Mouse (Mus musculus) kidney, postnatal 10 days (tissue): Measurements from ENCODE around the gene Ccdc173.

Source experiments
- DNase-seq: peaks from one replicate; pipeline ENCODE4 v3.0.0; 2021; ENCODE audit warnings: mixed read lengths

The Ccdc173 gene

DNA sequence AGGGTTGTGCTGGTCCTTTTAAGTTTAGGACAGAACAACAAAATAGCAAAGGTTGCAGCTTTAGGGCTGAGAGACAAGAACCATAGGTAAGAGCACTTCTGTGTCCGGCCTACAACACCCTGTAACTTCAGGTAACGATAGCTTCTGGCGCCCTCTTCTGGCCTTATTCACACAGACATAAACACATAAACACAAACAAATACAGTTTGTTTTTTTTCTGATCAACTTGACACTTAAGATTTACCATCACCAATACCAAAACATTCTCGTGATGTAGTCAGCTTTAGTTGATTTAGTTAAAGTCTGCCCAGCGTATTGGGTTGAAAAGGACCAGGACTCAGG is 10.6 kb downstream of the Ccdc173 start:
- peak; percentile 63 for DNase-seq

DNA sequence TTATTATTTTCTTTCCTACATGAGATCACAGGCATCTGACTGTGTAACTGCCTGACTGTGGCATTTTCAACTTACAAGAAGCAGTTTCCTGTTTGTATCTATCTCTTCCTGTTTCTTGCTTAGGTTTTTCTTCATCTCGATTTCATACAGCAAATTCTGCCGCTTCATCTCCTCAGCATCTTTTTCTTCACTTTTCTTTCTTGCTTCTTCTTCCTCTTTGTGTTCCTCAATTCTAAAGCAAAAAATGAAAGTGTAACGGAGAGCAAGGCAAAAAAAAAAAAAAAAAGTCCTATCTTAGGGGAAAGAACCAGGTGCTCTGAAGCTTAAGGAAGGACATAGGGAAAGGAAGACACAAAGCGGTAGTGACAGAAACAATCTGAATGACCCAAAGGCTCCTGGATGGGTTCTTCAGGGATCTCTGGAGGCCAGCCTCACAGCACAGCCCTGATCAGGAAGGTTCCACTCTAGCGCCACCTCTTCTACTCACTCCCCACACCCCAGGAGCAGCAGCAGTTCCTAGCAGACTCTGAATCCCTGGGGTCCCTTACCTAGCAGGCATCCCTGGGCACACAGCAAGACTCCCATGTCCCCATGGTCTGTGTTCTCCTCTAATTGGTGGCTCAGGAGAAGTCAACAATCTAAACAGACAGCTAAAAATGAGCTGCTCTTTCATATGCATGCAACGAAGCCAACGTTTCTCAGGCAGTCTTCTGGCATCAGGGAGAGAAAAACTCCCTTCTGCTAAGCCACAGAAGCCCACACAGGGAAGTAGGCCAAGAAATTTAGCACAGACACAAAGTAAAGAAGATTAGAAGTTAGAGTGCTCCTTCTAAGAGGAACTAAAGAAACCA is 11.2 kb downstream of the Ccdc173 start:
- no peak for DNase-seq

DNA sequence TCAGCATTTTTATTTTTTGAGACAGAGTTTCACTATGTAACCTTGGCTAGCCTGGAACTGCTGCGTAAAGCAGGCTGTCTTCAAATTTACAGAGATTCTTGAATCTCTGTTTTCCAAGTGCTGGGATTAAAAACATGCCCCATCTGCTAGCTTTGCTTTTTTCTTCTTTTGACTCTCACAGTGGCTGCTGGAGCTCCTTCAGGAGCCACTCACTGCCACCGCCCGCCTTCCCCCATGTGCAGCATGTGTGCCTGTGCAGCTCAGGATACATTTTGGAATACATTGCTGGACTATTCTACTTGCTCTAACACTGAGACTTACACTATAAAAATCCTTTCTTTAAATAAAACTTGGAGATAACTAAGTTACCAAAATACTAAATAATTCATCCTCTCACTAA is 16.0 kb downstream of the Ccdc173 start:
- no peak for DNase-seq

DNA sequence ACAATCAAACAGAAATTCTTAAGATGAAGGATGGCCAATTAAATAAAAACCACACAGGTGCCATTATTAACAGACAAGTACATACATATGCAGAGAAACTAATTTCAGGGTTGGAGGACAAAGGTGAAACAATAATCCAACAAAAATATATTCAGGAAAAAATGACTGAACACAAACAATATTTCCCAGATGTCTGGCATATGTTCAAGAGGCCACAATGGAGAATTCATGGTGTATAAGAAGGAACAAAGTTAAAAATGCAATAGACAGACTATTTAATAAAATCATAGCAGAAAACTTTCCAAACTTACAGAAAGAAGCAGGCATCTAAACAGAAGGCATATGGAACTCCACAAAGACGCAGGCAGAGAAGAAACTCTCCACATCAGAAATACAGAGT is 24.7 kb downstream of the Ccdc173 start:
- DNase-seq: no peak

DNA sequence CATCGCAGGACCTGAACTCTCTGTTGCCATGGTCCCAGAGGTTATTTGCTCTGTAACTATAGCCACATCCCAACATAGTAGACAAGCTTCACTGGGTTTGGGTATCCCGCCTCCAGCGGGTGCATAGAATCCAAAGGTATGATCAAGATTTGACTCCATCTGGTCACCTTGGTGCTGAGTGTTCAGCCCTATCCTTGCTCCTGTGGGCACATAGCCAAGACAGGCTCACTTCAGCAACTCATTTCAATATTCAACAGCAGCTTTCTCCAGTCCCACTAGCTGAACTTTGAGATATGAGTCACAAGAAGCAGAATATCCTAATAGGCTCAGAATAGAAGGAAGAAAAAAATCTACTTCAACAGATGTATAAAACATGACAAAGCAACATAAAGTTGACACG is 26.0 kb downstream of the Ccdc173 start:
- peak; percentile 34 for DNase-seq

DNA sequence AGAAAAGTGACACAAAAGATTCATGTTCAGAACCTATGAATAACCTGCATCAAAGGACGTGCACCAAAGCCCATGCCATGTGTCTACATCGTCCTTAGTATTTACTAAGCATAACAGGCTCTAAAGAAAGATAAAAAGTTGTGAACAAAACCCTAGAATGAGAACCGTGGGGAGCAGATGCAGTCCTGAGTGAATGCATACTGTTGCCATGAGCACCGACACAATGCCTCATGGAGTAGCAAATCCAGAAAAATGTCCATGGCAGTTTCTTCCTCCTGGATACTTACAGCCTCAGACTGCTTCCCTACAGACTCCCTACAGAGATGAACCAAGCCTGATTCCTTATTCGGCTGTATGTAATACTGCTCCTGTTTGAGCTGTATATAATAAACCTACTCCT is 28.4 kb downstream of the Ccdc173 start:
- DNase-seq: no peak

DNA sequence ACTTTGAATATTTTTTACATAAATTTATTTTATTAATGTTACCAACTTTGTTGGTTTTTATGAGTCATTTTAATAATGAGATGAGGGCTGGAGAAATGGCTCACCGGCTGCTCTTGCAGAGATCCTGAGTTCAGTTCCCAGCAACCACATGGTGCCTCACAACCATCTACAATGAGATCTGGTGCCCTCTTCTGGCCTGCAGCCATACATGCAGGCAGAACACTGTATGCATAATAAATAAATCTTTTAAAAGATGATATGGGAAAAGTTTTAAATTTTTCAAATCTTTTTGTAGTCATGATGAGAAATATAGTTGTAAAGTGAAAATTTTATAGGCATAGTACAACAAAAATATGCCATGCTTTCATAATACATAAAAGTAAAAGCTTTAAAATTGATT is 44.3 kb downstream of the Ccdc173 start:
- DNase-seq: no peak

DNA sequence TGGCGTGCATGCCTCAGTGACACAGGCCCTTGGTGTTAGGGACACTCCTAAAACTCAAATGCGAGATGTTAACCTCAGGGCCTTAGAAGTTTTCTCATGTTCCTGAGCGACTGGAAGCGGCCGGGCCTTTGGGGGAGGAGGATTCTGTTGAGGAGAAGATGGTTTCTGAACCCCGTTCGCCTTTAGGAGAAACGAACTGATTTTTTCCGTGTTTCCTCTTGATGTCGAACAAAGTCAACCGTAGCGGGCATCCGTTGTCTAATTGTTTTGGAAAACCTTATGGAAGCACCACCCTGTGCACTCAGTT is 65.9 kb downstream of the Ccdc173 start:
- DNase-seq: no peak

DNA sequence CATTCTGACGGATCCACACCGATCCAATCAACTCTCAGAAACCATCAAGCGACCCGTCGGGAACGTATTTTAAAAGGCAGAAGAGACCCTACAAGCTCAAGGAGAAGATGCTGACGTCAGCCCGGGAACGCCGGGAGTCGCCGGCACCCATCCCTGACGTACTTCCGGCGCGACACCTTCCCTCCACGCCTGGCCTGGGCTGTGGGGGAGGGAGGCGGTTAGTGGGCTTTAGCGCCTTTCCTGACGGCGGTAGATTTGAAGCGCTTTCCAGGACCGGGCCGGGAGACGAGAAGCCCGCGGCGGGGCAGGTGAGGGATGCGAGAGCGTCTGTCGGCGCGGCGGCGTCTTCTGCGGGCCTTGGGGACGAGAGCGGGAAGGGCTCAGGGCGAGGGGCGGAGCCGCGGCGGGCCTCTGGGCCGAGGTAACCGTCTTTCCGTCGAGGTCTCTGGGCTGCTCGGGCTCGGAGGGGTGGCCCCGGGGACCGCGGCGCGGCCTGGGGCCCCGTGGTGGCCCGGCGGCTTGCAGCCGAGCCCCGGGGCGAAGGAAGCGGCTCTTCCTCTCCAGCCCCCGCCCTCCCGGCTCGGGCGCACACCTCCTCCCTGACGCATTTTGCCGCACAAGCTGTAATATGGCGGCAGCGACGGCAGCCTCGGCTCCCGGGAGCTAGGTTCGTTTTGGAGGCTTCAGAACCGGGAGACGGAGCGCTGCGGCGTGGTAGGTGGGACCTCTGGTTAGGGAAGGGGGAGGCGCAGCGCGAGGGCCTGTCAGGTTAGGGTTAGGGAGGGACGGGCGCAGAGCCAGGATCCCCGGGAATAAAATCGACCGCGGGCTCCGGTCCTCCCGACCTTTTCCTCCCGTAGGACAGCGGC is 66.5 kb downstream of the Ccdc173 start:
- DNase-seq: peak; percentile 97

DNA sequence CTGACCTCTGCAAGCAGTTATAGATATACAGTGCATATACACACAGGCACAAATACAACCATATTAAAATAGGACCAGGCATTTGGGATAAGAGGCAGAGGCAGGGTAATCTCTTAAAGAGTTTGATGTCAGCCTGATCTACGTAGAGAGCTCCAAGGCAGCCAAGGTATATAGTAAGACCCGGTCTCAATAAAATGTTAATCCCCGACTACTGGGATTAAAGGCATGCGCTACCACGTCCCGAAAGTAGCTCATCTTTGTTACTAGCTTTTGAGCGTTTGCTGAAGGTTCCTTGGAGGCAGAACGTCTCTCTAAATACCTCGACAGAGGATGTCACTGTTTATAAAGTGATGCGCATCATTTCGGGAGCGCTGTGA is 67.1 kb downstream of the Ccdc173 start, which contains the start of gene Ppig:
Ppig (plus strand) TSS at position 273 of the 377 bp plus-strand sequence.
- DNase-seq: no peak

DNA sequence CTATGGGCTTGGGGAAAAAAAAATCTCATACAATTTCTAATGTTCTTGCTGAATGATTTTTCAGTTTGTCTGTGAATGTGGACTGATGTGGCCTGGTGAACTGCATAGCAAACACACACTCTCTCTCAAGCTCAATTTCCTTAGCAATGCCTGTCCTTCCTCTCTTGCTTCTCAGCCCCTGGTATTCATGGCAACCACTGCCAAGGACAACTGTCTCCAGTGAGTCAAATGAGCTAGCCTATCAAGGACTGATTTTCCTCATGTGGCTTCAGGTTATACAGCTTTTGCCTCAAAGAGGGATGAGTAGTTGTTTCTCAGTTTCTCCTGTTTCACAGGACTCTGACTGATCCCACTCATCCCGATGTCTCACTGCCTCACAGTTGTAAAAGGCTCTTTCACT is 70.3 kb downstream of the Ccdc173 start:
- DNase-seq: no peak

DNA sequence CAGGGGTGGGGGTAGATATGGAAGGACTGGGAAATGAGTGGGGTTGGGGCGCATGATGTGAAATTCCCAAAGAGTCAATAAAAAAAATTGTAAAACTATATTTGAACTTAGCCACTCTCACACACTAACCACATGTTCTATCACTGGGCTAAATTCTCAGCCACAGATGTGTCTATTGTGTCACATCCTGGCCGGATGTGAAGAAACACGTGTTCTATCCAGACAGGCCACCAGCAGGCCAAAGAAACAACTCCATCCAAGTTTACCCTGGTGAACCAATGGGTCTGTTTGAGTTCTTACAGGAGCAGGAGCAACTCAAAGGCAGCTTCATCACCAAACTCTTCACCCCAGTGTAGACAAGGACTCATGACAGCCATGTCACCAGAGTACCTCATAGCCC is 72.9 kb downstream of the Ccdc173 start:
- DNase-seq: no peak

DNA sequence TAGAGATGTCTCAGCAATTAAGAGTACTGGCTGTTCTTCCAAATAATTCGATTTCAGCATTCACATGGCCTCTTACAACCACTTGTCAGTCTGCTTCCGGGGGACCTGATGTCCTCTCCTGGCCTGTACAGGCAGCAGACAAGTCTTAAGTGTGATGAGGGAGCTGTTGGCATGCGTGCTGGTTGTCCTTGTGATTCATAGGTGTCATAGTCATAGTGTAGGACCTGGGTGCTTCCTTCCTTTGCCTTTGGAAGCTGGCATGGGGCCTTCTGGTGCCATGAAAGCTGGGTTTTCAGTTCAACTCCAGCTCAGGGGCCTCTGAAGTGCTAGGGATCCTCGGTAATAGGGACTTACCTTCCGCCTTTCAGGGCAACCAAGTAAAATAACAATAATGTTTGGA is 75.2 kb downstream of the Ccdc173 start:
- no peak for DNase-seq

DNA sequence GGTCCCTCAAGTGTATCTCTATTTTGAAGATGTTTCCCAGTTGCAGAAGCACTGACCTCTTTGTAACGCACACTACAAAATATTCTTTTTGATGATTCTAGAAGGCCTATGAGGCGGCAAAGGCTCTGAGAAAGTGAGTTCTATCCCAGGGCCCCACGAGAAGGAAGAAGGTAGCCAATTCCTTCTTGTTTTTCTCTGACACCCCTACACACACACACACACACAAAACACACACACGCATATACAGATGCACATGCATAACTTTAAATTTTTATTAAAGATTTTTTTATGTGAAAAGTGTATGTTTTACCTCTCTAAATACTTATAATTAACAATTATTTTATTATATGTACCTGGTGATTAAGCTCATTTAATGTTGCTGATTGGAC is 75.8 kb downstream of the Ccdc173 start:
- no peak for DNase-seq

DNA sequence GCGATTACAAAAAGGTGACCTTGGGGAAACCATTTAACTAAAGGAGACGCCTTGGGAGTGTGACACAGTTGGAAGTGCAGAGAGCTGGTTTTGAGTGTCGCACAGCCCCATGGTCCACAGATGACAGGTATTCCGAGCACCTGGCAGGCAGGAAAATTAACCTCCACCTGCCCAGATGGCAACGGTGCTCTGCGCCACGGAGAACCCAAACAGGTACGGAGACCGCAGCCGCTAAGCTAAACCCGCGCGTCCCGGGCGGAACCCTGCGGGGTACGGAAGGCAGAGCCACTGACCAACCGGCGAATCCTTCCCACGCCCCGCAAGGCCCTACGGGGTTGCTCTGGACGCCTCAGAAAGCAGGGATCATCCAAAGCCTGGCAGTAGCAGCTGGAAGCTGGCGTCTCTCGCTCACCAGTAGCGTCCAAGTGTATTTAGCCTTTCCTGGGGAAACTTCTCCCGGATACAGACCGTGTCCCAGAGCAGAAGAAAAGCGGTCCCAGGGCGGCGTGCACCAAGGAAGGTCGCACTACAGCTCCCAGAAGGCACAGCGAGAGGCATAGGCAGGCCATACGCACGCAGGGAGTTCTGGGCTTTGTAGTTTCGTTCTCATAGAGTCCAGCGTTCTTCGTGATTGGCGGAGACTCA is 76.3 kb downstream of the Ccdc173 start, which contains the start of gene Fastkd1:
Fastkd1 (minus strand) TSS at position 536 of the 645 bp plus-strand sequence.
- peak; percentile 91 for DNase-seq

DNA sequence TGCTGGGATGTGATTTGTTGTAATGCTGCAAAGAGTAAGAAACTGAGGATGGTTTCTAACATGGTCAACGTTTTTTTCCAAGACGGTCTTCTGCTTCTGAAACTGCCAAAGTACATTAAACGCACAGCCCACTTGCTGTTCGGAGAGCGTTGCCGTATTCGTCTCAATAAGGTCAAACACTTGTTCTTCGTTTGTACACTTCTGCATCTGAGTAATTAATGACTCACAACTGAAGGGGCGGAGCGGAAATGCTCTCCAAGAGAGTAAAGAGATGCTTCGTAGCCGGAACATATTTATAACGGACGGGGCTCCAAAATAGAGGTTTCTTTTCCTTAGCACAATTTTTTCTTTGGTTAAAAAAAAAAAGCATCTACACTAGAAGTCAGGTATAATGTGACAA is 77.2 kb downstream of the Ccdc173 start:
- DNase-seq: no peak
